Mouse (Mus musculus) liver, embryonic 14.5 days (tissue): ENCODE measurements at regions not wholly inside any gene's neighbourhood (a gene's known extent, or its start where the extent isn't known, plus 50 kb on each side); places are given as distances from the start of the nearest gene placed in this dataset.

Experiments
- CTCF ChIP-seq: IDR thresholded peaks from 2 replicates; pipeline ENCODE4 v1.5.1; 2016; ENCODE audit warnings: antibody characterized with exemption, low read depth, control low read depth
- EP300 ChIP-seq: IDR thresholded peaks from 2 replicates; pipeline ENCODE4 v1.6.1; 2016; ENCODE audit warnings: antibody characterized with exemption, low read depth

DNA sequence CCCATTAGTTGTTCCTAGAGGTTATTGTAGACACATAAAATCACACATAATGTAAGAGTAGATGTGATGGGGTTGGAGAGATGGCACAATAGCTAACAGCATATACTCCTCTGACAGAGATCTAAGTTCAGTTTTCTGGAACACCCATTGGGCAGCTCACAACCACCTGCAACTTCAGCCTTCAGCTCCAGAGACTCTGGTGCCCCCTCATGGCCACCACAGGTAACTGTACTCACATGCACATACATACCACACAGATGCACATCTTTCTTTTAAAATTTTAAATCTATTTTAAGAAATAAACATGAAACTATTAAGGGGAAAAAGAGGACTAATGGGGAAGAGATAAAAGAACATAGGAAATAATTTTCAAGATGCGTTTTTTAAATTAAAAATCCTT lies 117.3 kb upstream of the Nckap5 start:
- TF ChIP-seq EP300 (no peak), CTCF (peak; percentile 15; the same call in 1 of the 2 replicates)
